Mouse (Mus musculus) hindbrain, embryonic 13.5 days (tissue): ENCODE measurements around the gene Gm5415. TPM values are rescaled to one million over a fixed set of nuclear protein-coding genes. Genes with fewer than 3 reads are reported as not detected.
"Not testable (repeated sequence)": the region's sequence is repeated elsewhere in the genome, so short reads cannot be mapped to it uniquely, and the experiment has no call there.

Source experiments
- ATAC-seq: fragments of 200-750 bp; cut with Nextera tagmentation; 2 replicates; pipeline ENCODE4 v1.8.0; 2017; ENCODE audit warnings: moderate TSS enrichment; ENCODE audit not compliant: low FRiP score
- H3K27ac ChIP-seq: fragments of 300-500 bp; sonication (generic); 2 replicates; pipeline ENCODE4 v1.5.1; 2015; ENCODE audit warnings: inconsistent platforms, mild to moderate bottlenecking, moderate library complexity
- H3K27me3 ChIP-seq: fragments of 300-500 bp; sonication (generic); 2 replicates; pipeline ENCODE4 v1.6.1; 2015; ENCODE audit warnings: mild to moderate bottlenecking, inconsistent platforms
- H3K36me3 ChIP-seq: fragments of 300-500 bp; sonication (generic); 2 replicates; pipeline ENCODE4 v1.6.1; 2015; ENCODE audit warnings: mild to moderate bottlenecking, inconsistent platforms
- H3K4me1 ChIP-seq: fragments of 300-500 bp; sonication (generic); replicated peaks from 2 replicates; pipeline ENCODE4 v1.6.1; 2015; ENCODE audit warnings: inconsistent platforms
- H3K4me2 ChIP-seq: fragments of 300-500 bp; sonication (generic); 2 replicates; pipeline ENCODE4 v1.6.1; 2015; ENCODE audit warnings: inconsistent platforms, mild to moderate bottlenecking, moderate library complexity
- H3K4me3 ChIP-seq: fragments of 300-500 bp; sonication (generic); 2 replicates; pipeline ENCODE4 v1.5.1; 2015; ENCODE audit warnings: mild to moderate bottlenecking, inconsistent platforms
- H3K9ac ChIP-seq: fragments of 300-500 bp; sonication (generic); 2 replicates; pipeline ENCODE4 v1.6.1; 2015; ENCODE audit warnings: mild to moderate bottlenecking, inconsistent platforms
- H3K9me3 ChIP-seq: fragments of 300-500 bp; sonication (generic); 2 replicates; pipeline ENCODE4 v1.6.1; 2016; ENCODE audit warnings: inconsistent platforms
- WGBS: fragments of 180-500 bp; shearing (Covaris S2); methylation state at CpG from one replicate; pipeline ENCODE4 v1.1.7; 2015; 5-methylcytosine and 5-hydroxymethylcytosine counted together
- polyA plus RNA-seq: library from polyadenylated mRNA; unstranded; fragments of >200 nt; fragmentation: Nextera tagmentation; extraction: Ambion mirVana; gene quantifications from 2 replicates; pipeline ENCODE4 v1.2.1, GENCODE M21; 2015

Gene Gm5415
- polyA plus RNA-seq: 0.85 and 0.90 TPM in 2 replicates

DNA sequence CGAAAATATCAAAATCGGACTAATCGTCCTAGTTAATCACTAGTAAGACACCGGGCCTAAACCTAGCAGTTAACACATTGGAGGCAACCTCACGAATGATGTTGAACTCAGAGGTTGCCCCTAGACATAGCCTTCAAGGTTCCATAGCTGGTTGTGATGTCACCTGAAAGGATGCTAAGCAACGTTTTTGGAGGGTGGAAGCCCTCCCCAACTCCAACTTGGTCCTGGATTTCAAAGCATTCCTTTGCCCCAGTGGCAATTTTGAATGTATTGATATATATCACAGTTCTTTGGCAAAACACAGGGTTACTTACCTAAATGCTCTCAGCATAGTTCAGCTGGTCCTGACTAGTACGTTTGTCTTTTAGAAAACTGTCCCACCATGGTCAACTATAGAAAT, at the start of gene Gm5415:
Gm5415 (minus strand) TSS at position 101 of the 400 bp plus-strand sequence.
- 86% methylated on average over 3 of the region's 7 CpGs for WGBS
- not testable (repeated sequence) for H3K4me3 ChIP-seq, H3K27ac ChIP-seq, H3K4me2 ChIP-seq, H3K36me3 ChIP-seq, H3K9me3 ChIP-seq, ATAC-seq, H3K4me1 ChIP-seq, H3K27me3 ChIP-seq, H3K9ac ChIP-seq

GRCm38 (mm10) chr1:32568901-32569300, 21.8 kb upstream of the Gm5415 start:
- Histone ChIP-seq H3K36me3 (no peaks in the 10 kb centered on the region), H3K4me3 (no peak overlapping the region), H3K27me3 (no peaks in the 10 kb centered on the region), H3K4me1 (0 out of 2 replicates have a peak, but pooled peaks cover 4% of the 10 kb centered on the region), H3K4me2 (no peak overlapping the region), H3K9me3 (no peaks in the 10 kb centered on the region), H3K9ac (no peak overlapping the region), H3K27ac (no peak overlapping the region)
- 78% methylated on average over 2 of the region's 2 CpGs for WGBS
- ATAC-seq: no peak

- H3K9me3 ChIP-seq: no peaks in the 10 kb centered on the region
- H3K36me3 ChIP-seq: no peaks in the 10 kb centered on the region
- H3K4me2 ChIP-seq: no peak overlapping the region
- no peak overlapping the region for H3K4me3 ChIP-seq
- H3K9ac ChIP-seq: no peak overlapping the region
- H3K4me1 ChIP-seq: 0 out of 2 replicates have a peak, but pooled peaks cover 3% of the 10 kb centered on the region
- H3K27ac ChIP-seq: no peak overlapping the region
- peak; percentile 65; the same call in 1 of the 2 replicates for ATAC-seq
- WGBS: 46% methylated on average over 4 of the region's 4 CpGs
- H3K27me3 ChIP-seq: no peaks in the 10 kb centered on the region
Observed at GRCm38 (mm10) chr1:32553925-32554324, 6.8 kb upstream of the Gm5415 start.

GRCm38 (mm10) chr1:32553459-32553858, 6.4 kb upstream of the Gm5415 start:
- Histone ChIP-seq H3K4me2 (no peak overlapping the region), H3K9me3 (no peaks in the 10 kb centered on the region), H3K27me3 (no peaks in the 10 kb centered on the region), H3K4me1 (0 out of 2 replicates have a peak, but pooled peaks cover 3% of the 10 kb centered on the region), H3K27ac (no peak overlapping the region), H3K4me3 (no peak overlapping the region), H3K9ac (no peak overlapping the region), H3K36me3 (no peaks in the 10 kb centered on the region)
- ATAC-seq: no peak
- 86% methylated on average over 3 of the region's 3 CpGs for WGBS

DNA sequence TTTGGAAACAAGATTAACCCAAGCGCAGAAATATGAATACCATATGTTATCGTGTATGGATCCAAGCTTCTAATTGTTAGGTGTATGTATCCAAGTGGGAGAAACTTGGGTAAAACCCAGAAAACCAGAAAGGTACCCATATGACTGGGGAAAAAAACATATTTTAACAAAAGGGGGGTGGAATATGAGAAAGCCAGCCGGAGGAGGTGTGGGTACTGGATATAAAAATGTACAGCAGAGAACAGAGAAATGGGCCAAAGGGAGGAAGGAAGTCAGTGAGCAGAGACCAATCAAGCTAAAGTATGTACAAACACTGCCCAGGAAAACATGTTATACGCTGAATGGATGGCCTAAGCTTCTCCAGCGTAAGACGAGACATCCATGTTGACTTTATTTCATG, 43.7 kb downstream of the Gm5415 start:
- 92% methylated on average over 6 of the region's 6 CpGs for WGBS

More for the DNA sequence above, 43.7 kb downstream of the Gm5415 start:
- H3K27me3 ChIP-seq: no peaks in the 10 kb centered on the region
- no peak overlapping the region for H3K4me2 ChIP-seq
- no peak overlapping the region for H3K4me3 ChIP-seq
- no peaks in the 10 kb centered on the region for H3K36me3 ChIP-seq
- H3K9ac ChIP-seq: no peak overlapping the region
- no peak for ATAC-seq
- H3K4me1 ChIP-seq: no peaks in the 10 kb centered on the region
- no peak overlapping the region for H3K27ac ChIP-seq
- H3K9me3 ChIP-seq: no peaks in the 10 kb centered on the region
